Mouse (Mus musculus): ENCODE data around the gene Gm8947. TPM values are rescaled to one million over a fixed set of nuclear protein-coding genes. Genes with fewer than 3 reads are reported as not detected.

Gene Gm8947
- polyA plus RNA-seq, 1 experiment from 2014 or later, result not detected

- no peaks in the 10 kb centered on the region for H3K27me3 ChIP-seq (replicated peaks; ENCODE audit: control insufficient read depth, insufficient read depth, low read length)
- H3K4me3 ChIP-seq (ENCODE audit: low read depth, low read length), result no peak overlapping the region
- H3K36me3 ChIP-seq (ENCODE audit: control insufficient read depth, insufficient read depth, low read length), result no peaks in the 10 kb centered on the region
- no peaks in the 10 kb centered on the region for H3K9me3 ChIP-seq (ENCODE audit: control insufficient read depth, low read length)
- ATAC-seq (ENCODE audit: low read depth) (no peak), DNase-seq (ENCODE audit: low spot score) (no peak)
- H3K27ac ChIP-seq (replicated peaks; ENCODE audit: low read depth, low read length), result no peak overlapping the region
- 0 out of 2 replicates have a peak, but pooled peaks cover 4% of the 10 kb centered on the region for H3K4me1 ChIP-seq (ENCODE audit: control insufficient read depth, insufficient read depth, low read length)
- no peak overlapping the region for H3K4me2 ChIP-seq (ENCODE audit: low read depth, low read length)
- H3K9ac ChIP-seq (ENCODE audit: low read depth, low read length), result no peak overlapping the region
- 70% methylated on average over 7 of the region's 7 CpGs for WGBS
Measured at GRCm38 (mm10) chr1:151156777-151157632, 35.2 kb upstream of the Gm8947 start.

- no peak overlapping the region for H3K9ac ChIP-seq (ENCODE audit: low read depth, low read length)
- H3K4me2 ChIP-seq (ENCODE audit: low read depth, low read length), result no peak overlapping the region
- no peaks in the 10 kb centered on the region for H3K27me3 ChIP-seq (replicated peaks; ENCODE audit: control insufficient read depth, insufficient read depth, low read length)
- H3K4me1 ChIP-seq (ENCODE audit: control insufficient read depth, insufficient read depth, low read length), result 0 out of 2 replicates have a peak, but pooled peaks cover 4% of the 10 kb centered on the region
- H3K27ac ChIP-seq (replicated peaks; ENCODE audit: low read depth, low read length), result no peak overlapping the region
- peak; percentile 39 for DNase-seq (ENCODE audit: low spot score)
- WGBS, result 61% methylated on average over 9 of the region's 9 CpGs
- no peak for ATAC-seq (ENCODE audit: low read depth)
- H3K9me3 ChIP-seq (ENCODE audit: control insufficient read depth, low read length), result no peaks in the 10 kb centered on the region
- H3K36me3 ChIP-seq (ENCODE audit: control insufficient read depth, insufficient read depth, low read length), result no peaks in the 10 kb centered on the region
- H3K4me3 ChIP-seq (ENCODE audit: low read depth, low read length), result no peak overlapping the region
Measured at GRCm38 (mm10) chr1:151157963-151158856, 34.0 kb upstream of the Gm8947 start.

- WGBS, result 89% methylated on average over 2 of the region's 2 CpGs
- H3K9me3 ChIP-seq (ENCODE audit: control insufficient read depth, low read length), result no peaks in the 10 kb centered on the region
- no peak overlapping the region for H3K4me2 ChIP-seq (ENCODE audit: low read depth, low read length)
- H3K4me3 ChIP-seq (ENCODE audit: low read depth, low read length), result no peak overlapping the region
- H3K27ac ChIP-seq (replicated peaks; ENCODE audit: low read depth, low read length), result no peak overlapping the region
- H3K27me3 ChIP-seq (replicated peaks; ENCODE audit: control insufficient read depth, insufficient read depth, low read length), result no peaks in the 10 kb centered on the region
- no peak for DNase-seq (ENCODE audit: low spot score)
- no peak overlapping the region for H3K9ac ChIP-seq (ENCODE audit: low read depth, low read length)
- H3K4me1 ChIP-seq (ENCODE audit: control insufficient read depth, insufficient read depth, low read length), result 0 out of 2 replicates have a peak, but pooled peaks cover 4% of the 10 kb centered on the region
- ATAC-seq (ENCODE audit: low read depth), result no peak
- no peaks in the 10 kb centered on the region for H3K36me3 ChIP-seq (ENCODE audit: control insufficient read depth, insufficient read depth, low read length)
Measured at GRCm38 (mm10) chr1:151158857-151159510, 33.2 kb upstream of the Gm8947 start.

GRCm38 (mm10) chr1:151166031-151166430 lies 26.1 kb upstream of the Gm8947 start:
- no peak for DNase-seq (ENCODE audit: low spot score)
- H3K9me3 ChIP-seq (ENCODE audit: control insufficient read depth, low read length), result no peaks in the 10 kb centered on the region
- ATAC-seq (ENCODE audit: low read depth), result no peak
- H3K4me2 ChIP-seq (ENCODE audit: low read depth, low read length), result no peak overlapping the region
- H3K4me3 ChIP-seq (ENCODE audit: low read depth, low read length), result no peak overlapping the region
- H3K27ac ChIP-seq (replicated peaks; ENCODE audit: low read depth, low read length), result no peak overlapping the region
- WGBS, result 28% methylated on average over 8 of the region's 8 CpGs
- no peaks in the 10 kb centered on the region for H3K27me3 ChIP-seq (replicated peaks; ENCODE audit: control insufficient read depth, insufficient read depth, low read length)
- H3K4me1 ChIP-seq (ENCODE audit: control insufficient read depth, insufficient read depth, low read length), result no peaks in the 10 kb centered on the region
- H3K9ac ChIP-seq (ENCODE audit: low read depth, low read length), result no peak overlapping the region
- no peaks in the 10 kb centered on the region for H3K36me3 ChIP-seq (ENCODE audit: control insufficient read depth, insufficient read depth, low read length)

GRCm38 (mm10) chr1:151167297-151168047 lies 24.7 kb upstream of the Gm8947 start:
- H3K4me2 ChIP-seq (ENCODE audit: low read depth, low read length), result no peak overlapping the region
- no peak for DNase-seq (ENCODE audit: low spot score)

GRCm38 (mm10) chr1:151168637-151169036 lies 23.5 kb upstream of the Gm8947 start:
- Histone ChIP-seq H3K4me3 (ENCODE audit: low read depth, low read length) (no peak overlapping the region), H3K4me2 (ENCODE audit: low read depth, low read length) (no peak overlapping the region), H3K27ac (replicated peaks; ENCODE audit: low read depth, low read length) (no peak overlapping the region), H3K4me1 (ENCODE audit: control insufficient read depth, insufficient read depth, low read length) (no peaks in the 10 kb centered on the region), H3K9ac (ENCODE audit: low read depth, low read length) (no peak overlapping the region), H3K9me3 (ENCODE audit: control insufficient read depth, low read length) (no peaks in the 10 kb centered on the region), H3K27me3 (replicated peaks; ENCODE audit: control insufficient read depth, insufficient read depth, low read length) (no peaks in the 10 kb centered on the region), H3K36me3 (ENCODE audit: control insufficient read depth, insufficient read depth, low read length) (no peaks in the 10 kb centered on the region)
- DNase-seq (ENCODE audit: low spot score) (no peak), ATAC-seq (ENCODE audit: low read depth) (no peak)
- 69% methylated on average over 3 of the region's 3 CpGs for WGBS

More at GRCm38 (mm10) chr1:151167297-151168047, 24.7 kb upstream of the Gm8947 start:
- H3K36me3 ChIP-seq (ENCODE audit: control insufficient read depth, insufficient read depth, low read length), result no peaks in the 10 kb centered on the region
- no peak overlapping the region for H3K4me3 ChIP-seq (ENCODE audit: low read depth, low read length)
- H3K27ac ChIP-seq (replicated peaks; ENCODE audit: low read depth, low read length), result no peak overlapping the region
- no peak overlapping the region for H3K9ac ChIP-seq (ENCODE audit: low read depth, low read length)
- WGBS, result 42% methylated on average over 12 of the region's 12 CpGs
- no peaks in the 10 kb centered on the region for H3K27me3 ChIP-seq (replicated peaks; ENCODE audit: control insufficient read depth, insufficient read depth, low read length)
- no peaks in the 10 kb centered on the region for H3K9me3 ChIP-seq (ENCODE audit: control insufficient read depth, low read length)
- no peaks in the 10 kb centered on the region for H3K4me1 ChIP-seq (ENCODE audit: control insufficient read depth, insufficient read depth, low read length)
- ATAC-seq (ENCODE audit: low read depth), result no peak

GRCm38 (mm10) chr1:151171572-151172461 lies 20.4 kb upstream of the Gm8947 start:
- ATAC-seq (ENCODE audit: low read depth), result no peak
- Histone ChIP-seq H3K9me3 (ENCODE audit: control insufficient read depth, low read length) (no peaks in the 10 kb centered on the region), H3K27me3 (replicated peaks; ENCODE audit: control insufficient read depth, insufficient read depth, low read length) (no peaks in the 10 kb centered on the region), H3K36me3 (ENCODE audit: control insufficient read depth, insufficient read depth, low read length) (no peaks in the 10 kb centered on the region), H3K27ac (replicated peaks; ENCODE audit: low read depth, low read length) (no peak overlapping the region), H3K9ac (ENCODE audit: low read depth, low read length) (no peak overlapping the region), H3K4me2 (ENCODE audit: low read depth, low read length) (no peak overlapping the region), H3K4me1 (ENCODE audit: control insufficient read depth, insufficient read depth, low read length) (no peaks in the 10 kb centered on the region), H3K4me3 (ENCODE audit: low read depth, low read length) (no peak overlapping the region)
- no peak for DNase-seq (ENCODE audit: low spot score)
- 74% methylated on average over 2 of the region's 2 CpGs for WGBS

Data from embryonic facial prominence, embryonic 14.5 days (tissue).